Mouse (Mus musculus) frontal cortex, postnatal 14 days (tissue): ENCODE results near the gene Olfr782.
"Not testable (repeated sequence)": the region's sequence is repeated elsewhere in the genome, so short reads cannot be mapped to it uniquely, and the experiment has no call there.

ENCODE experiments used
- DNase-seq, 2 experiments: peaks; one replicate each; pipeline ENCODE4 v3.0.0; 2022; ENCODE audit warnings: low spot score in 2 of 2

The Olfr782 gene

DNA sequence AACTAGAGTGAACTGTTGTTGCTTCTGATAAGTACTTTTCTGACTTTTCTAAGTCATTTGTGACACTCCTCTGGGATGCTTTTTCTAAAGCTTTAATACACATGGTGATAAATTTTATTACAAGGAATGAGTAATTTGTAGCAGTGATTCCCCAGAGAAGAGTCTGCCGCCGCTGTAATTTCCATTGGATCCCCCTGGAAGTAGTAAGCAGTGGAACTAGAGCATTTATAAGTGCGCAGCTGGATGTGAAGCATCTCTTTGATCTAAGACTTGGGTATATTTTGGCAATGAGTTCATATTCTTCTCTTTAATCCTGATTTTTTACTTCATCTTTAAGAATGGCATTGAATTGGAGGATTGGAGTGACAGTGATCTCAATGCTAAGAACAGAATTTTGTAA, at the start of gene Olfr782:
TSS of gene Olfr782 (plus strand) at position 301 of the 400 bp plus-strand sequence.
- no peak for DNase-seq

DNA sequence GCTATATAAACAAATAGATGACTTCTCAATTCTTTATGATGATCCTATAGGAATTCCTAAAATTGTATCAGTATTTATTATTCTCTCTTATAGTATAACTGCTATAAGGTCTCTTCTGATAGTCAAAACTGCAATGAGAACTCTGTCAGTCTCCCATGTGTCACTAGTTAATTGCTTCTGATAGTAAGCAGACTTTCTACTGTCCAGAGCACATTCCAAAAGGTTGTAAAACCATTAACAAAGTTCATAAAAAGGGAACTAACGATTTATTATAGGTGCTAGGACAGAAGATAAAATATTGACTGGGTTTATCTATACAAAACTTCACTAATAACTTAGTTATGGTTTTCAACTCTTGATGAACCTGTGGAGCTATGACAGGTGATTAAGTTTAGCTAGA, 35.7 kb upstream of the Olfr782 start:
- not testable (repeated sequence) for DNase-seq

DNA sequence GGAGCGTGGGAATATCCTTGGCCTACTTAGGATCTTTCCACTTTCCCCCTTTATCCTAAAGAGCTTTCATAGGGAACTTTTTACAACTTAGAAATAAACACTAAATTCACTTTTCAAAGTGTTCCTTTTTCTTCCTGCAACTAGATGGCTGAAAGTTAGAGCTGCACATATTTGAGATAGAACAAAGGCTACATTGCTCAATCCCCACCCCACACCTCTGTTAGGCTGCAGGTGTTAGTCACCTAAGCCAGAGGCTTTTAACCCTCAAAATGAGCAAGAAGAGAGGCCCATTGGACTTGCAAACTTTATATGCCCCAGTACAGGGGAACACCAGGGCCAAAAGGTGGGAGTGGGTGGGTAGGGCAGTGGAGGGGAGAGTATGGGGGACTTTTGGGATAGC, 35.1 kb upstream of the Olfr782 start:
- not testable (repeated sequence) for DNase-seq

DNA sequence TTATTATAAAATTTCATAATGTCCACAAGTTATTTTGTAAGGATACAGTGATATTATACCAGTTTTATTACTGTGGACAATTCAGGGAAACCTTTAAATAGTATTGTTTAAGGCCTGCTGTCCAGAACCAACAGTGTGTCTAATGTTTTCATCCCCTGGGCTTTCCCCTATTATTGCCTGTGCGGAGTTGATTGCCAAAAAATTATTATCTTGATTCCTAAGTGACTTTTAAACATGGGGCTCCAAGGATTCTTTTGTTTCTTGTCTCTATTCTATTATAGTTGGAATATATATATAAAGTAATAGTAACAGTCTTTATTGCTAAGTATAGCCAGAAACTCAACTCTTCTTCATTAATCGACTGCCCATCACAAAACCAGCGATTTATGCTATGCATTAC, 30.8 kb upstream of the Olfr782 start, which contains the start of gene Olfr780:
TSS of gene Olfr780 (plus strand) at position 301 of the 400 bp plus-strand sequence.
- DNase-seq: no peak

DNA sequence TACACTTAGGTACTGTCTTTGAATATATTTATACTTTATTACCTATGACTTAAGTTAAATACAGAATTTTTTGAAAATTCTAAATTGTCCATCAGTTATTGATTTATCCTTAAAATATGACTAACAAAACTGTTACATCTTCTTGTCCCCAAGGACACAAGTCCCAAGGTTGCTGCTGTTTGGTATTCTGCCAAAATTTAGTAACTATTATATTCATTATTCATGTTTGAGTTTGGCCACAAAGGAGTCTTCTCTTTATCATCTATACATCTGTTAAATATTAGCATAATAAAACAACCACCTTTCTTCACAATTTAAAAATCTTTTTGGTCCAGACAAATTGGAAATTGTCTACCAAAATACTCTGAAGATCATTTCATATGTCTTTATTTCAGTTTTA, 20.1 kb upstream of the Olfr782 start, which contains the start of gene Olfr781:
TSS of gene Olfr781 (plus strand) at position 301 of the 400 bp plus-strand sequence.
- DNase-seq: no peak

DNA sequence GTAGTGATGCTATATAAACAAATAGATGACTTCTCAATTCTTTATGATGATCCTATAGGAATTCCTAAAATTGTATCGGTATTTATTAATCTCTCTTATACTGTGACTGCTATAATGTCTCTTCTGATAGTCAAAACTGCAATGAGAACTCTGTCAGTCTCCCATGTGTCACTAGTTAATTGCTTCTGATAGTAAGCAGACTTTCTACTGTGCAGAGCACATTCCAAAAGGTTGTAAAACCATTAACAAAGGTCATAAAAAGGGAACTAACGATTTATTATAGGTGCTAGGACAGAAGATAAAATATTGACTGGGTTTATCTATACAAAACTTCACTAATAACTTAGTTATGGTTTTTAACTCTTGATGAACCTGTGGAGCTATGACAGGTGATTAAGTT, 3.8 kb downstream of the Olfr782 start:
- DNase-seq: not testable (repeated sequence)

DNA sequence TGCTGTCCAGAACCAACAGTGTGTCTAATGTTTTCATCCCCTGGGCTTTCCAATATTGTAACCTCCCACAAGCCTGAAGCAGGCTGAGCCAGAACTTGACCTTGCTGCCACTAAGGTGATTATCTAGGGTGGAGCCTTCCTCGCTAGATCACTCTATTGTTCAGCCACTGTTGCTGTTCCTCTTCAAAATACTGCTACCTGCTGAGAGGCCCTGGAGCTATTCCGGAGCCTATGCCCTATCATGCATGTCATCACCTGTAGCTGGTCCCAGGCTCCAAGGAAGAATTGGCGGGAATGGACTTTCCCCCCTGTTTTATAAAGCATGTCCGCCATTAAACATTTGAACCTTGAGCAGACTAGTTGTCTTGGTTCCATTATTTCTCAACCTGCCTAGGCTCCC, 7.8 kb downstream of the Olfr782 start:
- not testable (repeated sequence) for DNase-seq

DNA sequence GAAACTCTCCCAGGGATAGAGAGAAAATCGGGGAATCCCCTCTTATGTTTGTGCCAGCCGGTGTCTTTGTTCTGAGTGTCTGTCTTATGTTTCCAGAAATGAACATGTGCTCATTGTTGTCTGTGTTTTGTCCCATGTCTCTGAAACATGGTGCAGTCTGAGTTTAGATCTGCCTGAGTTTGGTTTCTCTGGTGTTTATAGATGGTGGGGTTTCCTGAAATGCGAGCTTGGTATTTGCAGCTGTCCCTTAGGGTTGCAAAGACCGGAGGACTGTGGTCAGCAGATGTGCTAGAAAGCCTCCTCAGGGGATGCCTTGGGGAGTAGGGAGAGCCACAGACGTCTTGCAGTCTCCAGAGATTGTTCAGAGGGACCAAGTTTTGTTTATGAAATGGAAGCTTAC, 8.7 kb downstream of the Olfr782 start:
- DNase-seq: no peak

DNA sequence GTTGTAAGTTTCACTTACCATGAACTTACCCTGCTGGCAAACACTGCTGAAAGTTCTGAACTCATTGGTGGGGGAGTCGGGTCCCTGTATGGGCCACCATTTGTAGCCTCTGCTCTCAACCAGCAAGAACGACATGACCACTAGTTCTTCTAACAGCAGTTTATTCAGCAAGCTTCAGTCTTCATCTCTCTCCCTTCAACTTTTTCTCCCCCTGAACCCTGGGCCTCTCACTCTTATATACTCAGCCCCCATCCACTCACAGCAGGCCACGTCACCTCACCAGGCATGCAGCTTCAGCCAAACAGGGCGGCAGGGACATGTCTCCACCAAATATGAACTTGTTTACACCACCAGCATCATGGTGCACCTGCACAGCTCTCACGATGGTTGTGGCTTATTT, 25.4 kb downstream of the Olfr782 start:
- DNase-seq: not testable (repeated sequence)

DNA sequence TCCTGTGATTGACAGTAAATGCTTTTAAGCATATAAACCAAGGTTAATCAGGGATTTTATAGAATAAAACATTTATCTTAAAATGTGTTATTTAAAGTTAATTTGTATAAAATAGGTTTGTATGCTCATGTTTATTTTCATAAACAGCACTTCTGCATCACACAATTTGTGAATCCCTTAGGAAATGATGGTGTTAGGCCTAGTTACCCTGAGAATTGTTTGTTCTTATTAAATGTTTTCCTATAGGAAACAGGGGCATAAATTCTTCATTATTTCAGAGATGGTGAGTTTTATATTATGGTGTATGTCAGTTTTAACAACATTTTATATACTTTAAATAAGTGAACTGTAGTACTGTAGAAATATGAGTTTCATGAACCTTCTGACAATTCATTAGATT, 35.1 kb downstream of the Olfr782 start, which contains the start of gene Olfr784:
TSS of gene Olfr784 (plus strand) at position 301 of the 400 bp plus-strand sequence.
- DNase-seq: no peak

DNA sequence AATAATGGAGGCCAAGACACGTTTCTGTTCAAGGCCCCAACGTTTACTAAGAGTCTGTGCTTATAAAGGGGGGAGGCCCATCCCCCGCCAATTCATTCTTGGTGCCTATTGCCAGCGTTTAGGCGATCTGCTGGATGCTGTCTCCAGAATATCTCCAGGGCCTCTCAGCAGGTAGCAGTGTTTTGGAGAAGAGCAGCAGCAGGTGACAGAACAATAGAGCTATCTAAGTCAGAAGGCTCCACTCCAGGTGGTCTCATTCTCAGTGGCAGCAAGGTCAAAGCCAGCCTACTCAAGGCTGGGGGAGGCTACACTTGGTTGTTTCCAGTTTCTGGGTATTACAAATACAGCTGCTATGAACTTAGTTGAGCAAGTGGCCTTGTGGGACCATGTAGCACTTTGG, 52.2 kb downstream of the Olfr782 start:
- no peak for DNase-seq
